17 mouse cellular contexts compared by ENCODE assay signal in genomic region chr12:55462456-55462855, GRCm38 (mm10). TPM values are rescaled to one million over a fixed set of nuclear protein-coding genes. Genes with fewer than 3 reads are reported as not detected.
A peak's percentile ranks its signal among the peaks of the same experiment; 100 is the strongest.
DNase-seq lines count a peak whose midpoint lies in the region; ATAC-seq and TF ChIP-seq lines count a peak whose summit lies in the region.
"Had no signal": no experiment of that assay in that cellular context is flagged by ENCODE, and none has a peak within 500 bp of the region (broad histone marks: within the 10 kb centered on the region; RNA-seq: fewer than 3 reads in every experiment).

No protein-coding gene starts in this region.

- no peaks in the 10 kb centered on the region for H3K36me3 ChIP-seq in kidney, postnatal 0 days (ENCODE audit: insufficient read depth, low read length)
- no peaks in the 10 kb centered on the region for H3K36me3 ChIP-seq in CH12.LX (replicated peaks in 1 of 2; ENCODE audit: control insufficient read depth in 1 of 2, insufficient read depth in 1 of 2, low read length in 1 of 2)
- no peaks in the 10 kb centered on the region for H3K36me3 ChIP-seq in limb, embryonic 13.5 days
- H3K36me3 ChIP-seq in hindbrain, embryonic 11.5 days (ENCODE audit: control insufficient read depth, insufficient read depth, low read length), result no peaks in the 10 kb centered on the region
- H3K36me3 ChIP-seq: heart, embryonic 10.5 days; liver, embryonic 15.5 days; neural tube, embryonic 13.5 days had no signal

- no peaks in the 10 kb centered on the region for H3K79me2 ChIP-seq in CH12.LX (replicated peaks; ENCODE audit: control insufficient read depth, extremely low read depth, insufficient read depth, poor library complexity, severe bottlenecking)

- in situ Hi-C loops in CH12.LX (cut with MboI; ENCODE audit: low pct_ligation_motif_present, low pct_unique_long_range_greater_than_20kb, low sequenced_read_pairs), result no loop called here

- TF ChIP-seq CTCF in kidney, postnatal 0 days (IDR thresholded peaks at IDR 0.05; ENCODE audit: low read depth), result no peak
- no peak for TF ChIP-seq CTCF in CH12.LX (conservative IDR thresholded peaks at IDR 0.05 in 1 of 2, IDR thresholded peaks at IDR 0.05 in 1 of 2; ENCODE audit: low read depth in 2 of 2, low read length in 2 of 2)

- H3K27ac ChIP-seq in kidney, postnatal 0 days, result peak overlapping the region; percentile 47; the same call in 1 of the 2 replicates
- peak overlapping the region; percentile 14; the same call in 1 of the 2 replicates for H3K27ac ChIP-seq in CH12.LX (ENCODE audit: insufficient read depth, low read depth)
- H3K27ac ChIP-seq in limb, embryonic 13.5 days, result peak overlapping the region; percentile 78
- H3K27ac ChIP-seq in hindbrain, embryonic 11.5 days (ENCODE audit: low read depth, low read length), result no peak overlapping the region
- H3K27ac ChIP-seq: heart, embryonic 10.5 days; hindbrain, postnatal 0 days; liver, embryonic 15.5 days; neural tube, embryonic 13.5 days had no signal

- WGBS in kidney, postnatal 0 days, result 56% methylated on average over 6 of the region's 6 CpGs
- WGBS in limb, embryonic 13.5 days, result 64% methylated on average over 6 of the region's 6 CpGs
- WGBS in hindbrain, embryonic 11.5 days, result 77% methylated on average over 6 of the region's 6 CpGs

- ATAC-seq in kidney, postnatal 0 days (replicated peaks; ENCODE audit: low FRiP score, low read depth), result no peak
- ATAC-seq in limb, embryonic 13.5 days (ENCODE audit: low FRiP score, low read depth), result no peak
- ATAC-seq in monocyte, adult 5-6 weeks (replicated peaks; ENCODE audit: insufficient number of reproducible peaks, low FRiP score, low TSS enrichment, poor library complexity, severe bottlenecking), result no peak
- ATAC-seq in hindbrain, embryonic 11.5 days (ENCODE audit: low FRiP score), result no peak
- ATAC-seq: activated CD4-positive, CD25-positive, alpha-beta regulatory T cell, adult 4 months; forebrain, embryonic 14.5 days; hindbrain, postnatal 0 days had no signal

- H3K4me1 ChIP-seq in kidney, postnatal 0 days (replicated peaks; ENCODE audit: insufficient read depth, low read length), result peaks cover 41% of the 10 kb centered on the region
- peaks cover 51 to 97% of the 10 kb centered on the region in 2 experiments for H3K4me1 ChIP-seq in CH12.LX (ENCODE audit: control insufficient read depth in 1 of 2, insufficient read depth in 2 of 2)
- H3K4me1 ChIP-seq in limb, embryonic 13.5 days, result peaks cover 71% of the 10 kb centered on the region
- peaks cover 3% of the 10 kb centered on the region; the same call in 1 of the 2 replicates for H3K4me1 ChIP-seq in hindbrain, embryonic 11.5 days (replicated peaks; ENCODE audit: control insufficient read depth, insufficient read depth, low read length)

- no peak for TF ChIP-seq POLR2A in CH12.LX (IDR thresholded peaks at IDR 0.05; ENCODE audit: low read depth, low read length)

- no peak overlapping the region for H3K9ac ChIP-seq in kidney, postnatal 0 days (ENCODE audit: low read depth, low read length)
- no peak overlapping the region for H3K9ac ChIP-seq in CH12.LX (ENCODE audit: insufficient read depth, low read depth)
- H3K9ac ChIP-seq in limb, embryonic 13.5 days, result no peak overlapping the region
- H3K9ac ChIP-seq in hindbrain, embryonic 11.5 days (ENCODE audit: low read depth, low read length), result no peak overlapping the region
- H3K9ac ChIP-seq: liver, embryonic 15.5 days; neural tube, embryonic 13.5 days had no signal

- no peak for TF ChIP-seq RAD21 in CH12.LX (IDR thresholded peaks at IDR 0.05; ENCODE audit: low read depth, low read length)

- dilution Hi-C loops in CH12.LX (cut with MboI; ENCODE audit: extremely low pct_ligation_motif_present, extremely low pct_unique_long_range_greater_than_20kb, low sequenced_read_pairs), result no loop called here

- TF ChIP-seq EP300 in CH12.LX (IDR thresholded peaks at IDR 0.05; ENCODE audit: low read length), result no peak

- H3K9me3 ChIP-seq in kidney, postnatal 0 days (replicated peaks; ENCODE audit: low read length), result no peaks in the 10 kb centered on the region
- no peaks in the 10 kb centered on the region for H3K9me3 ChIP-seq in CH12.LX (replicated peaks; ENCODE audit: low read length)
- no peaks in the 10 kb centered on the region for H3K9me3 ChIP-seq in limb, embryonic 13.5 days
- no peaks in the 10 kb centered on the region for H3K9me3 ChIP-seq in hindbrain, embryonic 11.5 days (ENCODE audit: control insufficient read depth, low read length)
- H3K9me3 ChIP-seq: heart, embryonic 10.5 days; liver, embryonic 15.5 days; neural tube, embryonic 13.5 days had no signal

- DNase-seq in kidney, postnatal 0 days (ENCODE audit: low spot score), result no peak
- no peak for DNase-seq in kidney, adult 9 months
- no peak for DNase-seq in CH12.LX (ENCODE audit: extremely low read depth)
- peak; percentile 58 for DNase-seq in brain, adult 2 months (ENCODE audit: low read depth, low spot score)
- DNase-seq in hindbrain, embryonic 11.5 days (ENCODE audit: low spot score), result no peak
- no peak for DNase-seq in urinary bladder, adult 2 months (ENCODE audit: low spot score)
- DNase-seq: heart, postnatal 36 days; kidney, postnatal 25 days; thymus, postnatal 4 days had no signal

- no peak overlapping the region for H3K4me3 ChIP-seq in kidney, postnatal 0 days (replicated peaks; ENCODE audit: low read depth, low read length)
- no peak overlapping the region for H3K4me3 ChIP-seq in CH12.LX (replicated peaks in 1 of 3; ENCODE audit: low read depth in 2 of 3, low read length in 2 of 3, poor library complexity in 1 of 3)
- H3K4me3 ChIP-seq in limb, embryonic 13.5 days, result no peak overlapping the region
- H3K4me3 ChIP-seq in hindbrain, embryonic 11.5 days (ENCODE audit: low read depth, low read length), result no peak overlapping the region
- H3K4me3 ChIP-seq: heart, embryonic 10.5 days; liver, embryonic 15.5 days; neural tube, embryonic 13.5 days had no signal

- no peak overlapping the region for H3K4me2 ChIP-seq in kidney, postnatal 0 days (ENCODE audit: low read length)
- no peak overlapping the region for H3K4me2 ChIP-seq in CH12.LX (ENCODE audit: insufficient read depth, low read depth, poor library complexity, severe bottlenecking)
- H3K4me2 ChIP-seq in limb, embryonic 13.5 days (replicated peaks), result no peak overlapping the region
- no peak overlapping the region for H3K4me2 ChIP-seq in hindbrain, embryonic 11.5 days (replicated peaks; ENCODE audit: low read depth, low read length)
- H3K4me2 ChIP-seq: liver, embryonic 15.5 days; neural tube, embryonic 13.5 days had no signal

- no peaks in the 10 kb centered on the region for H3K27me3 ChIP-seq in kidney, postnatal 0 days (ENCODE audit: insufficient read depth, low read length)
- no peaks in the 10 kb centered on the region for H3K27me3 ChIP-seq in CH12.LX (replicated peaks)
- no peaks in the 10 kb centered on the region for H3K27me3 ChIP-seq in limb, embryonic 13.5 days
- no peaks in the 10 kb centered on the region for H3K27me3 ChIP-seq in hindbrain, embryonic 11.5 days (ENCODE audit: control insufficient read depth, insufficient read depth, low read length)
- H3K27me3 ChIP-seq: neural tube, embryonic 13.5 days had no signal

TF ChIP-seq in CH12.LX, 34 proteins besides CTCF, POLR2A, EP300 and RAD21:
- TF ChIP-seq ZMIZ1 (IDR thresholded peaks at IDR 0.05; ENCODE audit: low read depth, low read length) (no peak), SMC3 (IDR thresholded peaks at IDR 0.05; ENCODE audit: low read depth, low read length) (no peak), MAX (IDR thresholded peaks at IDR 0.05; ENCODE audit: low read length) (no peak), MYC (IDR thresholded peaks at IDR 0.05; ENCODE audit: low read depth, low read length) (no peak), MAZ (IDR thresholded peaks at IDR 0.05; ENCODE audit: low read depth, low read length) (no peak), ZNF384 (IDR thresholded peaks at IDR 0.05; ENCODE audit: low read depth, low read length) (peak; percentile 74)

RNA-seq across cellular contexts. Expression of gene Nfkbia, which starts 30.0 kb away (rescaled TPM):
- 73.1 and 82.7 TPM in 2 replicates for polyA plus RNA-seq in kidney, postnatal 0 days (2015; fragmentation: Nextera tagmentation; extraction: Ambion mirVana)
- 465 and 702 TPM in 2 replicates for total RNA-seq in CH12.LX (2012; rRNA removed)
- total RNA-seq in CH12.LX (2014; rRNA removed), result 138 and 178 TPM in 2 replicates
- 115 and 143 TPM in 2 replicates for polyA plus RNA-seq in CH12.LX (2012; ENCODE audit: insufficient read length, low read depth)
- 131 and 136 TPM in 2 replicates for polyA plus RNA-seq in limb, embryonic 13.5 days (2015; fragmentation: Nextera tagmentation; extraction: Ambion mirVana)
- 223 to 481 TPM (median 360 TPM) in 3 replicates for total RNA-seq in monocyte, adult 5-6 weeks (2017)
- 43.3 and 46.9 TPM in 2 replicates for polyA plus RNA-seq in hindbrain, embryonic 11.5 days (2014; fragmentation: Nextera tagmentation; extraction: Ambion mirVana)
- 69.7 and 83.8 TPM in 2 replicates for polyA plus RNA-seq in urinary bladder, adult 2 months (2012; rRNA removed)
